Mouse (Mus musculus) c-Kit-positive CD71-negative TER-119-negative erythroid progenitor cells, embryonic 14.5 days (primary cell): ENCODE data around the gene Slc17a2.
A peak's percentile ranks its signal among the peaks of the same experiment; 100 is the strongest.

ENCODE experiments used
- DNase-seq: peaks from one replicate; pipeline ENCODE4 v3.0.0-alpha.2; 2013; ENCODE audit warnings: low read depth

Gene Slc17a2

DNA sequence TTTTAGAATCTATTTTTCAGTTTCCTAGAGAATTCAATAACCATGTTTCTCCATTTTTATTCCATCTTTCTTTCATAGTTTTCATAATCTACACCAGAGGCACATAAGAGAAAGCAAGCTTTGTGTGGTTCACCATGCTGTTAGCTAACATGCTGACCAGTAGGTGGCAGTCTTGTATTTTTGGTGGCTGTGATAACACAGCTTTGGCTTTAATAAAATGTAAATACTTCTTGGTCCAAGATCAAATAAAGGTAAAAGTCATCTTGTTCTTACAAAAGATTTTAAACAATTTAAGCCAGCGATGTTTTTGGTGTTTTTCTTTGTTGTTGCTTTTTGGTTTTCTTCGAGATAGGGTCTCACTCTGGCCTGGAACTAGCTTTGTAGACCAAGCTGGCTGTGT lies 14.3 kb upstream of the Slc17a2 start:
- DNase-seq: peak; percentile 62

- DNase-seq: peak; percentile 40
Observed at GRCm38 (mm10) chr13:23799405-23799804, 7.4 kb upstream of the Slc17a2 start.

GRCm38 (mm10) chr13:23804532-23804931 lies 2.3 kb upstream of the Slc17a2 start:
- DNase-seq: no peak

DNA sequence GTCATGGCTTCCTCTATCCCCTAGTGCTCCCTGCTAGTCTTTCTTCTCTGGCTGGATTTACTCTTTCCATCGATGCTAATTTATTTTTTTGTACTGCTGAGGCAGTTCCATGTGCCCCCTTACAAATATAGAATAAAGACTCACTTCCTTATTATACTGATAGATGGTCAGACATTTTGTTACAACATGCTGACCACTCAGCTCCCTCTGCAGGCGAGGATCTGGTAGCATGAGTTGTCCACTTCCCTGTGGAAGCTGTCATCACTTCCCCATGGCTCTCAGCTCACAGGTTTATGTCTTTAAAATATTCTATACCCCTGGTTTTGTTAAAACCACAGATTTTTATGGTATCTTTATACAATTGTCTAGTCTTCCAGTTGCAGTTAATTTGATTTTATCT lies 9.4 kb downstream of the Slc17a2 start:
- no peak for DNase-seq

DNA sequence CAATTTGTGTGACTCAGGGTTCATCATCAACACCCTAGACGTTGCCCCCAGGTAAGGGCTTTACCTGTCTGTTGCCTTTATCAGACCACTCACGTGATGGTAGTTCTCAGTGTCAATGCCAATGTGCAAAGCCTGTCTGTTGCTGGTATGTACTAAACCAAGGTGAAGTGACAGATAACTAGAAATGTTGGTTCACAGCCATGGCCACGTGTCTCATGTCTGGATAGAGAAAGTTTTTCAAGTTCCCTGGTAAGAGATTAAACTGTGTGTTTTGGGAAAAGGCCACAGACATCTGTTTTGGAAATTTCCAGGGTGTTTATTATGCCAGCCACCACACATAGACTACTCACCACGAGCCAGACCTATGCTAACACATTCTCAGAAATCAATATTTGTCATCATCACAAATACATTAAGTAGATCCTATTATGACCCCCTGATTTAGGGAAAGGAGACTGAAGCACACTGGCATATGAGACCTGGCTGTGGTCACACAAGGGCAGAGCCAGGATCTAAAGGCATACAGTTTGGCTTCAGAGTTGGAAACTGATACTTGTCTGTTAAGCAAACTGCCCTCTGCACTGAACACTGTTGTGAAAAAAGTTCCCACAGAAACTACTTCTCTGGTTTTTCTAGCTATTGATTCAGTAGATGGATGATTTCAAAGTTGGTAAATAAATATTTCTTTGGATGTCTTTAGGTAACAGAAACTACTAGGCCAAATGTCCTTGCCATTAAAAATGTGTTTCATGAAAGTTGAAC lies 13.6 kb downstream of the Slc17a2 start:
- DNase-seq: no peak

GRCm38 (mm10) chr13:23822213-23822612 lies 15.4 kb downstream of the Slc17a2 start:
- DNase-seq: no peak

DNA sequence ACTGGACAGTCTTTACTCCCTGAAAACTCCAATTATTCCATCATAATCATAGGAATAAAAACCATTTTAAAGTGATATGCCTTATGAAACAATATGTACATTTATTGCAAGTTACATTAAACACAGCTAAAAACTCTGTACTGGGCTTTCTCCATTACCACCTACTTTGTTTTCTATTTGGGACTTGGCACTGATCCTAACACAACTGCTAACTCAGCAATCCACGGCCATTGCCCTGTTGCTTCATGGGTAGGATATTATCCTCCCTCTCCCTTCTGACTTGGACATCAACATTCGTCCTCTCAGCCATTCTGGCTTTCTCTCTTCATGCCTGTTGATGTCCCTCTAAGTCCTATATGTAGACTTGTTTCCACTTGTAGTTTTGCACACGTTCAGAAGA lies 19.8 kb downstream of the Slc17a2 start:
- no peak for DNase-seq

- peak; percentile 31 for DNase-seq
Observed at GRCm38 (mm10) chr13:23833053-23833452, 26.3 kb downstream of the Slc17a2 start.

DNA sequence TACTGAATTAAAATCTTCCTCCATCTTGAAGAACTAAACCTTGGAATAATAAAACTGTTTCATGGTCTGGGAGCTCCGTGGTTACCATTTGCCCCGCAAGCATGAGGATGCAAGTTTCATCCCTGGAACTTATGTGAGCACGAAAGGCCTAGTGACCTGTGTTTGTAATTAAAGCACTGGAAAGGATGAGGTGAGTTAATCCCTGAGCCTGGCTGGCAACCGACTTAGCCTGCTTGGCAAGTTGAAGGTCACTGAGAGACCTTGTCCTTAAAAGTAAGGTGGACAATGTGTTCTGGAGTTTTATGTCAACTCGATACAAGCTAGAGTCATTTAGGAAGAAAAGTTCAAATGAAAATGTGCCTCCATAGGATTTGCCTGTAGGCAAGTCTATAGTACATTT lies 28.0 kb downstream of the Slc17a2 start:
- no peak for DNase-seq

DNA sequence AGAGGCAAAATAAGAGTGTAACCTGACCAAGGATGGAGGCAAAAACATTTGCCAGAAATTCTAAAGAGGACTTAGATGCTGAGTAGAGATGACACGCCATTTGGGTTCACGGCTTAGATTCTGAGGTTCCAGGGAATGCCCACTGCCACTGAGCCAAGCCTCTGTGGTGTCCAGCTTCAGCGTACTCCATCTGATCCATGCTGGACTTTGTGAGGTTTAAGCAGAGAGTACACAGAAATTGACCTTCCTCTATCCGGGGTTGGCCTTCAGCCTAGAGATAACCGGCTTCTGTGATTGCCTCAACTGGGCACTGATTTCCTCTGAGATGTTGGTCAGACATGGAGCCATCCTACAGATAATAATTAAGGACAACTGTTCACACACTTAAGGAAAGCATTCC lies 29.8 kb downstream of the Slc17a2 start:
- no peak for DNase-seq

GRCm38 (mm10) chr13:23839308-23839707 lies 32.5 kb downstream of the Slc17a2 start, which contains the start of gene Slc17a3:
Gene Slc17a3, plus strand, starts transcription at chr13:23839434.
- DNase-seq: no peak

DNA sequence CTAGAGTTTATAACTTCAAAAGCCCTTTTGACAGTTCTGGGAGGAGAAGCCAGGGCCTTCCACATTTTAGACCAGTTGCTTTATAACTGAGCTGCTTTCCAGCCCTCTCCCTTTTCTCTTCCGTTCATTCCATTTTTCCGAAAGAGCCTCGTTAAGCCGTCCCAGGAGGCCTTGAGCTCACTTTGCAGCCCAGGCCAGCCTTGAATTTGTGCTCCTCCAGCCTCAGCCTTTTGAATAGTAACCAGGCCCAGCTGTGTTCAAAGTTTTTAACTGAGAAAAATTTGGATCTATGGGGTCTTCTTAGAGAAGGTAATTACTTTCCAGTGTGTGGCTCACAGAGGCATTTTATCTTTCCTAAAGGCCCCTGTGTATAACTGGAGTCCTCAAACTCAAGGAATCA lies 39.1 kb downstream of the Slc17a2 start:
- DNase-seq: no peak

DNA sequence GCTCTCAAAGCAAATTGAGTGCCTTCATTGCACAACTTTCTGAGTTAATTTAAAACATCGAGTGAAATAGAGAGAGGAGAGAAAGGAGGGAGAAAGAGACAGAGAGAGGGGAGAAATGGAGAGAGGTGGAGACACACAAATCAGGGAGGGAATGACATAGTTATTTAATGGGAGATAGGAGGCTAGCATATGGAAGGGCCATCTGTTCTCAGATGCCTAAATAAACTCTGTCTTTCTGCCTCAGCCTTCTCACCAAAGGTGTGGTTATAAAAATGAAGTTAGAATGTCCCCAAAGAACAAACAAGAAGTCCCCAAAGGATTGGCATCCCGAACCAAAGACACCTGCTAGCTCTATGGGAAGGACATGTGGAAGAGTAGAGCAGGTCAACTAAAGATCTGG lies 42.5 kb downstream of the Slc17a2 start:
- no peak for DNase-seq

GRCm38 (mm10) chr13:23856401-23856800 lies 49.6 kb downstream of the Slc17a2 start:
- DNase-seq: no peak

DNA sequence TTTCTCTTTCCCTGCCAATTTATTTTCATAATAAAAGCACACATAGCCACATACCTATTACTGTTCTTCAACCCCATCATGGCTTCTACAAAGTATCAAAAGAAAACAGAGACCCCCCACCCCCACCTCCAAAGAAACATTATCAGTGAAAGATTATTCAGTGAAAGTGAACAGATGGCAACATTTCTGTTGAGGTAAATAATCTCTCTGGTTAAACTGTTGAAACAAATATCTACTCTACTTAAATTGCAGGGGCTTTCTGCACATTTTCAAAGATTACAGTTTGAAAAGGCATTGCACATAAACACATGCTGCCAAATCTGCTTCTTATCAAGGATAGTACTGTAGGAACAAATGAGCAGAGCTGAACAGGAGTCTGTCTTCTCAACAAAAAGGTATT lies 55.0 kb downstream of the Slc17a2 start:
- no peak for DNase-seq

- DNase-seq: no peak
Observed at GRCm38 (mm10) chr13:23864711-23865110, 57.9 kb downstream of the Slc17a2 start.

GRCm38 (mm10) chr13:23866086-23866710 lies 59.4 kb downstream of the Slc17a2 start:
- DNase-seq: no peak

DNA sequence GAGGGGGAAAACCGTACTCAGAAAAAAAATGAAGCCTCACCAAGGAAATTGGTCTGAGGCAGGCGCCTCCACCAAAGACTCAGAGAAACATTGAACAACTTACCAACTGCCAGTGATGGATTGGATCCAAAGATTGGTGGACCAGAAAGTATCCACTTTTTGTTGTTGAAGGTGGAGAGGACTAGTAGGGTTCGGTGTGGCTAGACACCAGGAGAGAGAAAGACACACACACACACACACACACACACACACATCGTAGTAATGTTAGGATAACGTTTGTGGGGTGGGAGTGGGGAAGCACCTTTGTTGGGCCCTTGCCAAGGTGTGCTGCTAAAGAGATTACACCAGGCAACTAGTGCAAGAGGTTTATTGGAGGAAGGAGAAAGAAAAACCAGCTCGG lies 60.2 kb downstream of the Slc17a2 start:
- DNase-seq: no peak

- DNase-seq: no peak
Observed at GRCm38 (mm10) chr13:23867405-23867804, 60.6 kb downstream of the Slc17a2 start, which contains the start of gene Slc17a1. Gene Slc17a1, plus strand, starts transcription at chr13:23867750.

DNA sequence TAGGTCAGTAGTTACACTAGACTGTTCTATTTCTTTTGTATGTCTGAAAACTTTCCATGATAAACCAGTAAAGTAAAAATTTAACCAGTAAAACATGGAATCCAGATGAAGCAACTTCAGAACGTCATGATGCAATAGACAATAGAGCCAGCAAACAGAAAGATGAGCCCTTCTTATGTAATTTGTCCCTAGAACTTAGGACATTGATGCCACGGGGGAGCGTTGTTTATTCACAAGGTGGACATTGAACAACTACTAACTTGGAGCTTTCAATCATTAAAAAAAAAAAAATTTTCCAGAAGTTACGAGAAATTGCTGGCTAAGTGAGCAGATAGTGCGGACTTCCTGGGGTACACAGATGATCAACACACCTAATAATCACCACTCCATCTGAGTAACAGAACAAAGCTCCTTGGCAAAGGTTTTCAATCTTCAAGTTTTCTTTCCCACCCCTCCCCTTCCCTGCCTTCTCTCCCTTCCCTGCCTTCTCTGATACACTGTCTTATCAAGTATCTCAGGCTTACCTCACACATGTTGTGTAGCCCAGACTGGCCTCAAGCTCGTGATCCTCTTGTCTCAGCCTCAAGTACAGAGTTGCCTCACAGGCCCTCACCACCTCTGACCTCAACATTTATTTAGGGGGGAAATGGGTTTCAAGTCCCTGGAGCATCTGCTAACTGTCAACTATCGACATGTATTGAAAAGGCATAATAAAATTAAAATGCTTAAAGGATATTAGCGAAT lies 62.2 kb downstream of the Slc17a2 start:
- no peak for DNase-seq

GRCm38 (mm10) chr13:23869996-23870395 lies 63.2 kb downstream of the Slc17a2 start:
- no peak for DNase-seq

DNA sequence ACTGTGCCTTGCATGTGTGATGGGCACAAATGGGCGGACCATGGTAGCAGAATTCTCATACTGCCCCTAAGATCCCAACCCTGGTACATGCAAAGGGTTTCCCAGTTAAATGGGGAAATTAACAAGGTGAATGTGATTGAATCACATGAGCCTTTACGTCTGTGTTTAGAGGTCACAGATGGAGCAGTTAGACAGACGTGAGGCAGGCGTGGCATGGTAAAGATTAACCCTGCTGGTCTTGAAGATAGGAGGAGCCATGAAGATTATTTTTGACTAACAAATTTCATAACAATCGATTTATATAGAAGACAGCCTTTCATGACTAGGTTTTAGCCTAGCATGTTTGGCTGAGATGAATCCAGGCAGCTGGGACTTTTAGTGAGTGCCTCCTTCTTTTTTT lies 66.3 kb downstream of the Slc17a2 start:
- no peak for DNase-seq
